Mouse (Mus musculus) CD8-positive naive resting alpha-beta T cell, adult 2 months (primary cell): ENCODE measurements around the gene Shbg.
"Not testable (repeated sequence)": the region's sequence is repeated elsewhere in the genome, so short reads cannot be mapped to it uniquely, and the experiment has no call there.

Experiments
- DNase-seq, 2 experiments: peaks; one replicate each; pipeline ENCODE4 v3.0.0; 2022; ENCODE audit warnings: low read depth in 2 of 2, low spot score in 2 of 2

The Shbg gene

DNA sequence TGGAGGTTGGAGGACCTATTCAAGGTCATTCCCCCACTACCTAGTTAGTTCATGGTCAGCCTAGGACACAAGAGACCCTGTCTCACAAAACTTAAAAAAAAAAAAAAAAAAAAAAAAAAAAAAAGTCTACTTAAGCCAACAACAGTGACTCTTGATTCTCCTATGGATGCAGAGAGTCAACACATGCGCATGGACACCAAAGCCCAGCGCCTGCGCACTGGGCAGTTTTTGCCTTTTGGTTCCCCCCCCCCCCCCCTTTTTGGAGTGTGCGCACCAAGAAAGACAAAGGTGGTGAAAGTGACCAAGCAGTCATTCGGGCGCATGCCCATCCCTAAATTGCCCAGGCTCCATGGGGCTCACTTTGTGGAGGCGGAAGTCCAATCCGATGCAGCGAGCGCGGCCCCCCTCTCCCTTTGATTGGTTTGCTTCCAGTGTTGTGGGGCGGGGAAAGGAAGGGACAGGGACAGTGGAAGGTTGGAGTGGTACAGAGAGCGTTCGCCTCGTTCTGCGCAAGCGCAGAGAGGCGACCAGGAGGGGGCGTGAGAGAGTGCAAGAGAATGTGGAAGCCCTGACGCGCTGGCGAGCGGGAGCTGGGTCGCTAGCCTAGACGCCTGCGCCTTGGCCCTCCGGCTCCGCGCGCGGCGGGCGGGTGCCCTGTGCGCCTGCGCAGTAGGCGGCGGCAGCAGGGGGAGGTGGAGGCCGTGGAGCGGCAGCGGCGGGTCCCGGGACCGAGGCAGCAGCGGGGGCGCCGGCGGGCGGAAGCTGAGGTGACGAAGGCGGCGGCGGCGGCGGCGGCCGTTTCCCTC lies 14.8 kb upstream of the Shbg start, which contains the start of gene Fxr2:
Fxr2 (plus strand) TSS at position 707 of the 806 bp plus-strand sequence.
- peak; percentile 100 for DNase-seq

DNA sequence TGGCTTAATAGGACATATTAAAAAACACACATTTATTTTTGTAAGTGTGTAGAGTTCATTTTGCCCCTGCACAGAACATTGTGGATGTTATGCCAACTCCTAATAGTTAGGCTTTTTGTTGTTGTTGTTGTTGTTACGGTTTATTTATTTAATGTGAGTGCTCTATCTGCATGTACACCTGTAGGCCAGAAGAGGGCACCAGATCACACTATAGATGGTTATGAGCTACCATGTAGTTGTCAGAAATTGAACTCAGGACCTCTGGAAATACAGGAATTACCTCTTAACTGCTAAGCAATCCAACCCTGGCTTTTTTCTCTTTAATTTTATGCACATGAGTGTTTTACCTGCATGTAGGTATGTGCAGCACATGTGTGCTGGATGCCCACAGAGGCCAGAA lies 12.1 kb upstream of the Shbg start:
- DNase-seq, result peak in 1 of 2 experiments; percentile 11

DNA sequence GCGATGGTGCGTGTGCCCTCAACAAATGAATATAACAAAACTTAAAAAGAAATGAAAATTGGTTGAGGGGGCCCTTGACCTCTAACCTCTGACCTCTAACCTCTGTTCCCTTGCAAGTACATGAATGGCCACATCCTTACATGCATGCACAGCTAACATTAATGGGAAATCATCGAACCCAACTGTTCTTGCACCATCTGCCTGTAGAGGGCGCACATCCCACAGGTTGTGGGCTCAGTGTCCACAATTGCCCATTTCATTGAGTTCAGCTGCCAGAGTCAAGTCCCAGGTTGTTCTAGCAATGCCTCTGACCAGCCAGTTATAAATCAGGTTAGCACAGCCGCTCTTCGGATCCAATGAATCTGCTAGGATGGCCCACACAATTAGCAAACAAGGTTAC lies 10.6 kb upstream of the Shbg start:
- DNase-seq, result peak; percentile 65 to 79

DNA sequence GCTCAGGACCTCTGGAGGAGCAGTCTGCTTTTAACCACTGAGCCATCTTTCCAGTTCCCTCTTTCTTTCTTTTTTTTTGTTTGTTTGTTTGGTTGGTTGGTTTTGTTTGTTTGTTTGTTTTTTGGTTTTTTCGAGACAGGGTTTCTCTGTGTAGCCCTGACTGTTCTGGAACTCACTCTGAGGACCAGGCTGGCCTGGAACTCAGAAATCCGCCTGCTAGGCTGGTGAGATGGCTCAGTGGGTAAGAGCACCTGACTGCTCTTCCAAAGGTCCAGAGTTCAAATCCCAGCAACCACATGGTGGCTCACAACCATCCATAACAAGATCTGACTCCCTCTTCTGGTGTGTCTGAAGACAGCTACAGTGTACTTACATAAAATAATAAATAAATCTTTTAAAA lies 6.6 kb upstream of the Shbg start:
- not testable (repeated sequence) for DNase-seq

DNA sequence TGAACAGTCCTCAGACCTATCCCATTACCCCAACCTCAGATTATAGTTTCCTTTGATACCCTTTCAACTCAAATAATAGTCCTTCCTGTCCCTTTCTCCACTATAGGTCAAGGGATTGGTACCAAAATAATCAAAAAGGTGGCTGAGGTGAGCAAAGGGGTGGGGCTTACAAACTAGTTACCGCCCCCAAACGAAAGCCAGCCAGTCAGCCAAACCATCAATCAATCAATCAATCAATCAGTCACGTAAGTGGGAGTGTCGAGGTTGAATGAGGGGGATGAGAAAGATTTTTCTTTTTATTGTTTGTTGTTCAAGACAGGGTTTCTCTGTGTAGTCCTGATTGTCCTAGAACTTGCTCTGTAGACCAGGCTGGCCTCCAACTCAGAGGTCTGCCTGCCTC lies 5.3 kb upstream of the Shbg start:
- DNase-seq, result no peak

DNA sequence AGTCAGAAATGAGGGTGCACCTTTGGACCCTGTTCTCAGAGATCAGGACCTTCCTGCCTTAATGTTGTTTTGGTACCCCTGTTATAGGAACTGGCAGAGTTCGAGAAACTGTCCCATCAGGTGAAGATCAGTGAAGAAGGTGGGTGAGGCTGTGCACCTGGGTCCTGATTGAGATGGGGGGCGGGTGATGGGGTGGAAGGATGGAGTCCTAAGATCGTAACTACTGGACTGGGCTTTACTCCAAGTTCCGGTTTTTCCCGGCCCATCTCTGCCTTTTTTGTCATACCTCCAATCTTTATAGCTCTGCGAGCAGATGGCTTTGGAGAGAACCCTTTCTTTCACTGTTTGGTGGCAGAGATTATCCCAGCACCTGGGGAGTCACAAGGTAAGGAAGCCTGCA lies 4.7 kb upstream of the Shbg start:
- no peak for DNase-seq

DNA sequence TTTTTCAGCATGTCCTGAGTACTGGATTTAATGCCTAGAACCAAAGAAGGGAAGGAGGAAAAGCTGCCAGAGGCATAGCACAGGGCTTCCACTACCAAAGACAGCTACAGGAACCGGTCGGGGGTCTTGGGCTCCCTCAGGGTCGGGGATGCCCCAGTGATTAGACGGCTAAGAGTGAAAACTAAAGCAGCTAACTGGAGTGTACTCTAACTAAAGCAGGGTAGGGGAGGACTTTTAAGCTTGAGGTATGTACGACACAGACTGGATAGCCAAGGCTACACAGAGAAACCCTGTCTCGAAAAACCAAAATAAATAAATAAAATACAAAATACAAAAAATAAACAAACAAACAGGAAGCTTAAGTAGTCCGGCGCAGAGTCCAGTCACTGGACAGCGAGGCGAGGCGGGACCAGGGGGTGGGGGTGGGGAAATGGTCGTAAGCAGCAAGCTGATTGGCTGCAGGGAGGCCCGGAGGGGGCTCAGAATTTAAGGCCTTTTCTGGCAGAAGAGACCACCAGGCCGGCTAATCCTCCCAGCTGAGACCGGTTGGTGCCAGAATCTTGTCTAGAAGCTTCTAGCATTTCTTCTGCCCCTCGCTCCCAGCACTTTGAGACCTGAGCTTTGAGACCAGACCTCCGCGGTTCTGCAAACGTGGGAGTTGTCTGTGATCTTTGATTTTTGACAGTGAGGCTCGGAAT lies 4.0 kb upstream of the Shbg start, which contains the start of gene Sat2:
Sat2 (plus strand) TSS at position 454 of the 698 bp plus-strand sequence.
- DNase-seq, result no peak

DNA sequence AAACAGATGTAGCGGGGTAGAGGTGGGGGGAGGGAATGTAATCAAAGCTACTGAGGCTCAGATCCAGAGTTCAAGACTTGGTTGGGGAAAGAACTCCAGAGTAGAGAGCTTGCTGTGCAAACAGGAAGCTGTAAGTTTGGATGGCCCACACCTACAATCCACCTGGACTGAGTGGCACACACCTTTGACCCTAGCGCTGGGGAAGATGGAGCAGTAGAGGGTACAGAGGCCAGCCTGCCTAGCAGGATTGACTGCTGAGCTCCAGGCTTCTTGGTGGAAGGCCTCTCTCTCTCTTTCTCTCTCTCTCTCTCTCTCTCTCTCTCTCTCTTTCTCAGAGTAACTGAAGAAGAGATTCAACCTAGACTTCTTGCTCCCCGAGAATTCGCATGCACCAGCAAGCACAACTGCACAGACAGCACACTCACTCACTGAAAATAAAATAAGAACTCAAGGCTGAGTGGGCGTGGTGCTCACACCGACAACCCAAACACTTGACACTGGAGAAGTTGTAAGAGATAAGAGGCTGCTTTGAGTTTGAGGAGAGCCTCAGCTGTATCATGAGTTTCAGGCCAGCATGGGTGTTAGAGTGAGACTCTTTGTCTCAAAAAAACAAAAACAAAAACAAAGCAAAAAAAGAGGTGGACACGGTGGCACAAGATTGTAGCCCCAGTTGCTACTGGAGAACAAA lies 2.8 kb upstream of the Shbg start:
- no peak for DNase-seq

DNA sequence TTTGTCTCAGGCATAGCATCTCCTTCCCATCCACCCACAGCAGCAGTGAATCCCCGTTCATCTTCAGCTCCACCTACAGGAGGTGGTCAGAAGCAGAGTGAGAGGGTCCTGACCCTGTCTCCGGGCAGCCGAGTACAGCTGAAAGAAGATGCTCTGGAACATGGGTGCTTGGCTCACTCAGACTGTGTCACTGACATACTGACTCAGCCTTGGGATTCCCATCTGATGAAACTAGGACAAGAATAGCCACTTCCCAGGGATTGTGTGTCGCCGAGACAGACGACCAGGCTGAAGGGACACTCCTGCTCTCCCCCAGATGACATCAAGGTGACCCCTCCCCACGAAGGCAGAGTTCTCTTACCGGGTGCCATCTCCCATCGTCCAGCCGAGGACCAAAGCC lies 924 bp downstream of the Shbg start:
- DNase-seq, result no peak

DNA sequence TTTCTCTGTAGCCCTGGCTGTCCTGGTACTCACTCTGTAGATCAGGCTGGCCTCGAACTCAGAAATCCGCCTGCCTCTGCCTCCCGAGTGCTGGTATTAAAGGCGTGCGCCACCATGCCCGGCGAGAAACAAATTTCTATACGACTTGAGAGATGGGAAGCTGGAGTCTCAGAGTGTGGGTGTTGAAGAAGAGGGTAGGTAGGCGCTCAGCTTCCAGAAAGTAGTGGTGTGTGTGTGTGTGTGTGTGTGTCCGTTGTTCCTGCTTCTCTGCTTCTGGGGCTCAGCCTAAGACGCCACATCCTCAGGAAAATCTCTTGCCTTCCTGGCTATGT lies 3.5 kb downstream of the Shbg start:
- DNase-seq, result not testable (repeated sequence)

DNA sequence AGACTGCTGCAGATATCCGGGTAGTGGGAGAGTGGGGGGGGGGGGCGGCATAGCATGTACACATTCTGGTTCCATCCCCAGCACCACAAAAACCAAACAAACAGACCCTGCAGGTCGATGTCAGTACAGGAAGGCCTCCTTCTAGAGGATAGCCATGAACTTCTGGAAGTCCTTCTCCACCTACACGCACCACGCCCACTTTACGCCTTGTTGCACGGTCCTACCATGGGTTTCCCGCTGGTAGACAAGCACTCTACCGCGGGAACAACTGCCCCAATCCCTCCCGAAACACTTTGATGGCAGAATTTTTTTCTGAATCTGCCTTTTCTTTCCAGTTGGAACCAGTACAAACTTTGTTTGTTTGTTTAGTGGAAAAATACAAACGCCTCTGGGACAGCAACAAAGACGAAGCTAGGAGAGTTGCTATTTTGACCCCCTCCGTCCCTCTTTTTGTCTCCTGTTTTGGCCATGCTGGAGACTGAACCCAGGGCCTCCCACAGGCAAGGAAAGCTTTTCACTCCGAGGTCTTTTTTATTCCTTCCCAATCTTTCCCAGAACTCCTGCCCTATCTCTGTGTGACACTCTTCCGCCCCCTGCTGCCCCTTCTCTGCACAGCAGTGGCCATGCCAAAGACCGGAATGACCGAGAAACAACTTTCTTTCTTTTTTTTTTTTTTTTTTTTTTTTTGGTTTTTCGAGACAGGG lies 4.0 kb downstream of the Shbg start:
- DNase-seq, result peak in 1 of 2 experiments; percentile 41

DNA sequence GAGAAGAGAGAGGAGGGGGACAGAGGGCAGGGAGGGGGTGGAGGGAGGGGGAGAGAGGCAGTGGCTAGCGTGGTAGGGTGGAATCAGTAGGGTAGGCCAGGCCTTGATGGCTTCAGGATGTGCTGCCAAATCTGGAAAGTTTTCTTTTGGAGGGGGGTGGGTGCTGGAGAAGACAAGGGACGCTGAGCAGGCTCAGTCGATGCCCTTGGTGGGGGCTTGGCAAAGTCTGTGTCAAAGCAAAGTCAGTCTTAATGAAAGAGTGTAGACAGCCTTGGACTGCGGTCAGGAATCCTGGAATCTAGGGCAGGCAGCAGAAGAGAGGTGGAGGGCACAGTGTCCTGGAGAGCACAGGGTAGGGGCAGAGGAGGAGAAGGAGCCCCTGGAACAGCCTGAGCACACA lies 6.8 kb downstream of the Shbg start:
- no peak for DNase-seq

DNA sequence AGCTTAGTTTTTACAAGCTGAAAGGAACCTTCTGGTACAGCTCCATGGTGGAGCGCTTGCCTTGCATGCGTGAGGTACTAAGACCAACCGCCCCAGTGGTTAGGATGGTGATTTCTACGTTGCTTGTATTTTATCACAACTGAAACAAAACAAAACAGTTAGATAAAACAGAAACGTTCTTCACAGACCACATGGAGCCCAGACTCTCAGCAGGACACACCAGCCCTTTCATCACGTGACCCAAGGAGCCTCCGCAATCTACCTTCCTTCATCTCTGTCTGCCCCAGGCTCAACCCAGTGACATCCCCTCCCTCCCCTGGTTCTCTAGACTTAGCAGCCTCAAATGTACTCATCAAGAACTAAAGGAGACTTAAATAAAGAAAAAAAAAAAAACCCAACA lies 8.3 kb downstream of the Shbg start:
- no peak for DNase-seq

DNA sequence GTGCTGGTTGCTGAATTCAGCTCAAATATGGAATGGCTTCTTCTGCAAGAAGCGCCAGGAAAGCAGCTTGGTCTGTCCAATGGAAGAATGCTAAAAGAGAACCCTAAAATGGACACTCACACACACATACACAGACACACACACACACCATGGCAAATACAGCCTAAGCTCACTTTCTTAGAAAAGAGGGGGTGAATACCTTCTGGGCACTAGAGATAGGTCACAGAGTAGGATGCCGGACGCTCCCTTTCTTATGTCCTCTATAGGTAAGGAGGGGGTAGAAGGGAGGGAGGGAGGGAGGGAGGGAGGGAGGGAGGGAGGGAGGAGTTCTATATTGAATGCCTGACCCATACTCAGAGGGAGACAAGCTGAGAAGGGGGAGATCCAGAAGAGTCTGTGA lies 9.2 kb downstream of the Shbg start:
- no peak for DNase-seq

DNA sequence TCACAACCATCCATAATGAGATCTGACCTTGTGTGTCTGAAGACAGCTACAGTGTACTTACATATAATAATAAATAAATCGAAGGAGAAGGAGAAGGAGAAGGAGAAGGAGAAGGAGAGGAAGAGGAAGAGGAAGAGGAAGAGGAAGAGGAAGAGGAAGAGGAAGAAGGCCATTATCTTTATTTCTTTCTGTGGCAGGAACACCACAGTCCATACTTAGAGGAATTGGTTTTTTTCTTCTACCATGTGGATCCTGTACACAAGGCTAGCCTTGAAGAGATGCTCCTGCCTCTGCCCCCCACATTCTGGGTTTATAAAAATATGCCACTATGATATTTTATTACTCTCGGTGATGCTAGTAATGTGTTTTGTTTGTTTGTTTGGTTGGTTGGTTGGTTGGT lies 10.9 kb downstream of the Shbg start:
- no peak for DNase-seq

DNA sequence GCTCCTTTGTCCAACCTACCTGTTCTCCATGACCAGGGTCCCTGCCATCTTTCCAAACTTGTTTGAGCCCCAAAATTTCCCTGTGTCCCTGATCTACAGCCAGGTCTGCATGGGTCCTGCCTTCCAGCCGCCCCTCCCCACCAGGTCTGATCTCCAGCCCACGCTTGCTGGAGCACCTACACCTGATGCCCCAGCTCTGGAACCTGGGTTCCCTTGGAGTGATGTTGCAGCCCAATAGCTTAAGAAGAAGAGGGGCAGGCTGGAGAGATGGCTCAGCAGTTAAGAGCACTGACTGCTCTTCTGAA lies 11.3 kb downstream of the Shbg start:
- no peak for DNase-seq

DNA sequence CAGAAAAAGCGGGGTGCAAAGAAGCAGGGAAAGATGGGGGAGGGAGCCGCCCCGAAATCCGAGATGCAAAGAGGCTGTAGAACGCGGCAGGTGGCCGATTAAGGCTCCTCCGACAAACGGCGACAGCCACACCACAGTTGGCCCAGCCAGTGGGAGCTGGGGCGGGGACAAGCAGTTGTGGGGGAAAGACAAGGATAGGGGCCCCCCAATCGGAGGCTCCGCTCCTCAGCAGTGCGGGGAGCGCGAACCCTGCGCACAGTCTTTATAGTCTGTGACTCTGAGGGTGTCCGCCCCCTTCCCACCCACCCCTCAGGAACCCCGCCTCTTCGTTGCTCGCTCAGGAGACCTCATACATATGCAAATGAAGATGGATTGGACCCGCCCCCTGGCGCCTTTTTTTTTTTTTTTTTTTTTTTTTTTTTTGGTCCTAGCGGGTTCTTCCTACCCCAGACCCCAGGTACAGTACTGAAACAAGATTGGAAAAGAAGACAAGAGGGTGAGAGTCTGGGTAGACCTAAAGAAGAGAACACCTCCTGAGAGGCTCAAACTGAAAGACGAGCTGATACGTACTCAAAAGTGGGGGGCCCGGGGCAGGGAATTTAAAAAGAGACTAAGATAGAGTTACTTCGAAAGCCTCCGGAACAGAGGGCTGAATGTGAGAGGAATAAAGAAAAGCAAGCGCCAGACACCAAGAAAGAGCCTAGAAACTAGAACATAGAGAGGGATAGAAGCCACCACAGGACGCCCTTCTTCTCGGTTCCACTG lies 11.8 kb downstream of the Shbg start, which contains the start of gene Atp1b2:
Atp1b2 (minus strand) TSS at position 217 of the 765 bp plus-strand sequence.
- DNase-seq, result peak; percentile 34 to 39

DNA sequence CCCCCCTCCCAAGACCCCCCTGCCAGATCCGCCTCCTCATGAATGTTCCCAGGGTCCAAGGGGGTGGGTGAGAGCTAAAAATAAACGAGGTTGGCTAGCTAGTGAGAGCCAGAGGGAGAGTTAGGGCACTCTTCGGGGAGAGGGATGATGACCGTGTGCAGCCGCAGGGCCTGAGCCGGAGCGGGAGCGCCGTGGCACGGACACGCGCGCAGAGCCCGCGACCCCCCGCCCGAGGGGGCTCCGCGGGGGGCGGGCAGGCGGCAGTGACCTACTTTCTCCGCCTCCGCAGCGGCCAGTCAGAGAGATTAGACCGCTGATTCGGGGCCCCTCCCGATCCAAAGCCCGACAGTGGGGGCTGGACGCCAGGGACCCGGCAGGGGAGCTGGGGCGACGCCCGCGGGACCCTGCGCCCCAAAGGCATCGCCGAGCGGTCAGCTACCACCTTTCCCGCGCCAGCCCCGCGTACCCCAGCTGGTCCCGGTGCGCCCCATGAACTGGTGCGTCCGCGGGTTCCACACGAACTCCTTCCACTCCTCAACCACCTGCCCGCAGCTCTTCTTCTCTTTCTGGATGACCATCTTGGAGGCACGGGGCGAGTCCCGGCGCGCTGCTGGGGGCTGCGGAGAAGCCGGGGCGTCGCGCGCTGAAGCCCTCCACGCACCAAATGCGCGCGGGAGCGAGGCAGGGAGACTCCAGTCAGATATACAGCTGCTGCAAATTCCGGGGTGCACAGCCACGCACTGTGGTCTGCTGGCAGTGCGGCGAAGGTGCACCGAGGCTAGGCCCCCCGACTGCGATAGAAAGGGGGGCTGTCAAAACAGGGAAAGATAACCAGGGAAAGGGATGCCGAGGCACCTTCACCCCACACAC lies 12.7 kb downstream of the Shbg start:
- DNase-seq, result peak in 1 of 2 experiments; percentile 12

DNA sequence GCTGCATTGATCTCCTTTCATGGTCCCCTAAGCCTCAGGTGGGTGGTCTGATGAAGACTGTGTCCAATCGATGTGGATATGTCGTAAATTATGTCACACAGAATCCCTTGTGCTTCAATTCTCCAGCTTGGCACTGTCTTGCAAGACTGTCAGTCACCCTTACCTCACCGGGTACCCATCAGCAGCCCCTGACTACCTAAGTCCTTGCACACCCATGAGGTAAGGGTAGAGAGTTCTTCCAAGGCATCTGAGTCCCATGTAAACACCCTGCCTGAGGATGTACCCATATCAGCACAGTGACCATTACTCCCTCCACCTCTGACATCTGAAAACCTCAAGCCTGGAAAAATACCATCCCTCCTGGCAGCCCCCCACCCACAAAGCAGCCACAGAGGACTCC lies 13.4 kb downstream of the Shbg start:
- DNase-seq, result no peak

DNA sequence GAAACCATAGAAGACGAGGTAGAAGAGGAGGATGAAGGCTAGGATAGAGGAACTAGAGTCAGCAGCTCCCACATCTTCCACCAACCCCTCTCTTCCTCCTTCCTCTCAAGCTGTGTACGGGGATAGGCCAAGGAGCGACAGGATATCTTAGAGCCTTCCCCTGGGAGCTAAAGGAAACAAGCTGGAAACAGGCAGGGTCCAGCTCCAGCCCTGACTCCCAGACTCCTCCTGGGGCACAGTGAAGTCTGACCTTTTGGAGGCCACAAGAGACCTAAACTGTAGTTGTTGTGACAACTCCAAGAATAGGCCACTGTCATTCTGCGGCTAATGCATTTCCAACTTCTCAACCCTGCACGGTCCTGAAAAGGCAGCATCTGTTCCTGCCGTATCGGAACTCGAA lies 14.2 kb downstream of the Shbg start:
- DNase-seq, result no peak
